Mouse (Mus musculus): ENCODE measurements around the gene Srebf2. TPM values are rescaled to one million over a fixed set of nuclear protein-coding genes. Genes with fewer than 3 reads are reported as not detected.
A peak's percentile ranks its signal among the peaks of the same experiment; 100 is the strongest.

Gene Srebf2
- total and polyA plus RNA-seq, 2 experiments from 2014 or later: 150 to 245 TPM

GRCm38 (mm10) chr15:82224602-82225215 is 77.7 kb downstream of the Srebf2 start:
- ATAC-seq (ENCODE audit: low FRiP score): no peak
- peaks cover 8% of the 10 kb centered on the region; the same call in 1 of the 2 replicates for H3K27me3 ChIP-seq (ENCODE audit: insufficient read depth, low read length)
- H3K27ac ChIP-seq (ENCODE audit: low read depth, low read length): no peak overlapping the region
- DNase-seq (ENCODE audit: low spot score): no peak
- H3K4me3 ChIP-seq (ENCODE audit: low read depth, low read length): no peak overlapping the region; the same call in 1 of the 2 replicates
- no peaks in the 10 kb centered on the region for H3K36me3 ChIP-seq (ENCODE audit: insufficient read depth, low read length)
- TF ChIP-seq CTCF (IDR thresholded peaks at IDR 0.05): no peak
- H3K9me3 ChIP-seq (ENCODE audit: low read length): no peaks in the 10 kb centered on the region
- WGBS: 37% methylated on average over 7 of the region's 7 CpGs
- no peak overlapping the region for H3K9ac ChIP-seq (replicated peaks; ENCODE audit: low read length, poor library complexity, severe bottlenecking)
- H3K4me2 ChIP-seq (ENCODE audit: low read depth, low read length, poor library complexity, severe bottlenecking): peak overlapping the region; percentile 49
- 0 out of 2 replicates have a peak, but pooled peaks cover 2% of the 10 kb centered on the region for H3K4me1 ChIP-seq (ENCODE audit: insufficient read depth, low read length)

GRCm38 (mm10) chr15:82225769-82226168 is 78.8 kb downstream of the Srebf2 start:
- DNase-seq (ENCODE audit: low spot score): no peak
- Histone ChIP-seq H3K27me3 (ENCODE audit: insufficient read depth, low read length) (peaks cover 8% of the 10 kb centered on the region; the same call in 1 of the 2 replicates), H3K4me1 (ENCODE audit: insufficient read depth, low read length) (0 out of 2 replicates have a peak, but pooled peaks cover 2% of the 10 kb centered on the region), H3K36me3 (ENCODE audit: insufficient read depth, low read length) (no peaks in the 10 kb centered on the region), H3K27ac (ENCODE audit: low read depth, low read length) (no peak overlapping the region), H3K4me2 (ENCODE audit: low read depth, low read length, poor library complexity, severe bottlenecking) (no peak overlapping the region), H3K9me3 (ENCODE audit: low read length) (no peaks in the 10 kb centered on the region), H3K4me3 (ENCODE audit: low read depth, low read length) (no peak overlapping the region), H3K9ac (replicated peaks; ENCODE audit: low read length, poor library complexity, severe bottlenecking) (no peak overlapping the region)
- no peak for TF ChIP-seq CTCF (IDR thresholded peaks at IDR 0.05)
- WGBS: 87% methylated on average over 5 of the region's 5 CpGs
- ATAC-seq (ENCODE audit: low FRiP score): no peak

- ATAC-seq (ENCODE audit: low FRiP score): no peak
- H3K36me3 ChIP-seq (ENCODE audit: insufficient read depth, low read length): no peaks in the 10 kb centered on the region
- no peak overlapping the region for H3K9ac ChIP-seq (replicated peaks; ENCODE audit: low read length, poor library complexity, severe bottlenecking)
- DNase-seq (ENCODE audit: low spot score): no peak
- no peak for TF ChIP-seq CTCF (IDR thresholded peaks at IDR 0.05)
- no peaks in the 10 kb centered on the region for H3K9me3 ChIP-seq (ENCODE audit: low read length)
- H3K27ac ChIP-seq (ENCODE audit: low read depth, low read length): no peak overlapping the region
- no peak overlapping the region for H3K4me2 ChIP-seq (ENCODE audit: low read depth, low read length, poor library complexity, severe bottlenecking)
- H3K27me3 ChIP-seq (ENCODE audit: insufficient read depth, low read length): no peaks in the 10 kb centered on the region
- no peak overlapping the region for H3K4me3 ChIP-seq (ENCODE audit: low read depth, low read length)
- no peaks in the 10 kb centered on the region for H3K4me1 ChIP-seq (ENCODE audit: insufficient read depth, low read length)
- WGBS: 50% methylated on average over 11 of the region's 11 CpGs
Observed at GRCm38 (mm10) chr15:82229542-82230045, 82.6 kb downstream of the Srebf2 start.

GRCm38 (mm10) chr15:82230098-82230611 is 83.2 kb downstream of the Srebf2 start:
- H3K36me3 ChIP-seq (ENCODE audit: insufficient read depth, low read length): no peaks in the 10 kb centered on the region
- no peaks in the 10 kb centered on the region for H3K27me3 ChIP-seq (ENCODE audit: insufficient read depth, low read length)
- ATAC-seq (ENCODE audit: low FRiP score) (no peak), DNase-seq (ENCODE audit: low spot score) (no peak)
- H3K27ac ChIP-seq (ENCODE audit: low read depth, low read length): no peak overlapping the region
- H3K4me3 ChIP-seq (ENCODE audit: low read depth, low read length): no peak overlapping the region
- no peaks in the 10 kb centered on the region for H3K4me1 ChIP-seq (ENCODE audit: insufficient read depth, low read length)
- H3K9ac ChIP-seq (replicated peaks; ENCODE audit: low read length, poor library complexity, severe bottlenecking): no peak overlapping the region
- no peak for TF ChIP-seq CTCF (IDR thresholded peaks at IDR 0.05)
- H3K9me3 ChIP-seq (ENCODE audit: low read length): no peaks in the 10 kb centered on the region
- WGBS: 74% methylated on average over 6 of the region's 6 CpGs
- H3K4me2 ChIP-seq (ENCODE audit: low read depth, low read length, poor library complexity, severe bottlenecking): no peak overlapping the region

- ATAC-seq (ENCODE audit: low FRiP score) (no peak), DNase-seq (ENCODE audit: low spot score) (no peak)
- no peaks in the 10 kb centered on the region for H3K9me3 ChIP-seq (ENCODE audit: low read length)
- TF ChIP-seq CTCF (IDR thresholded peaks at IDR 0.05): no peak
- no peaks in the 10 kb centered on the region for H3K27me3 ChIP-seq (ENCODE audit: insufficient read depth, low read length)
- H3K4me3 ChIP-seq (ENCODE audit: low read depth, low read length): no peak overlapping the region
- no peaks in the 10 kb centered on the region for H3K36me3 ChIP-seq (ENCODE audit: insufficient read depth, low read length)
- no peak overlapping the region for H3K4me2 ChIP-seq (ENCODE audit: low read depth, low read length, poor library complexity, severe bottlenecking)
- H3K4me1 ChIP-seq (ENCODE audit: insufficient read depth, low read length): no peaks in the 10 kb centered on the region
- 72% methylated on average over 4 of the region's 4 CpGs for WGBS
- H3K27ac ChIP-seq (ENCODE audit: low read depth, low read length): no peak overlapping the region
- H3K9ac ChIP-seq (replicated peaks; ENCODE audit: low read length, poor library complexity, severe bottlenecking): no peak overlapping the region
Observed at GRCm38 (mm10) chr15:82231100-82231499, 84.1 kb downstream of the Srebf2 start.

GRCm38 (mm10) chr15:82231591-82232378 is 84.8 kb downstream of the Srebf2 start:
- Histone ChIP-seq H3K4me3 (ENCODE audit: low read depth, low read length) (no peak overlapping the region), H3K27ac (ENCODE audit: low read depth, low read length) (no peak overlapping the region), H3K4me2 (ENCODE audit: low read depth, low read length, poor library complexity, severe bottlenecking) (no peak overlapping the region), H3K9me3 (ENCODE audit: low read length) (no peaks in the 10 kb centered on the region), H3K9ac (replicated peaks; ENCODE audit: low read length, poor library complexity, severe bottlenecking) (no peak overlapping the region), H3K4me1 (ENCODE audit: insufficient read depth, low read length) (no peaks in the 10 kb centered on the region), H3K36me3 (ENCODE audit: insufficient read depth, low read length) (no peaks in the 10 kb centered on the region), H3K27me3 (ENCODE audit: insufficient read depth, low read length) (no peaks in the 10 kb centered on the region)
- 65% methylated on average over 11 of the region's 11 CpGs for WGBS
- no peak for ATAC-seq (ENCODE audit: low FRiP score)
- TF ChIP-seq CTCF (IDR thresholded peaks at IDR 0.05): no peak
- peak; percentile 65 for DNase-seq (ENCODE audit: low spot score)

Measured in midbrain, postnatal 0 days (tissue).